Mouse (Mus musculus): ENCODE measurements around the gene Gm525.

- TF ChIP-seq POLR2A (IDR thresholded peaks at IDR 0.05; ENCODE audit: extremely low read depth, insufficient read depth, low read length): no peak
- no peak for TF ChIP-seq CTCF (IDR thresholded peaks at IDR 0.05; ENCODE audit: extremely low read depth, insufficient read depth, low read length)
Measured at GRCm38 (mm10) chr11:89068649-89069048, 5.0 kb upstream of the Gm525 start.

All from cortical plate, adult 2 months (tissue).